Mouse (Mus musculus) kidney, adult 2 months (tissue): ENCODE data around the gene H1foo.

Source experiments
- CTCF ChIP-seq: fragments of 200-500 bp; conservative IDR thresholded peaks from 2 replicates; pipeline ENCODE4 v1.5.1; 2011; ENCODE audit warnings: low read depth, mild to moderate bottlenecking, control low read depth, low read length, moderate library complexity, mixed read lengths; ENCODE audit not compliant: insufficient read depth, insufficient read length
- POLR2A ChIP-seq: fragments of 200-500 bp; IDR thresholded peaks from one replicate; pipeline ENCODE4 v1.6.1; 2011; ENCODE audit warnings: low read depth, low read length, control low read depth

DNA sequence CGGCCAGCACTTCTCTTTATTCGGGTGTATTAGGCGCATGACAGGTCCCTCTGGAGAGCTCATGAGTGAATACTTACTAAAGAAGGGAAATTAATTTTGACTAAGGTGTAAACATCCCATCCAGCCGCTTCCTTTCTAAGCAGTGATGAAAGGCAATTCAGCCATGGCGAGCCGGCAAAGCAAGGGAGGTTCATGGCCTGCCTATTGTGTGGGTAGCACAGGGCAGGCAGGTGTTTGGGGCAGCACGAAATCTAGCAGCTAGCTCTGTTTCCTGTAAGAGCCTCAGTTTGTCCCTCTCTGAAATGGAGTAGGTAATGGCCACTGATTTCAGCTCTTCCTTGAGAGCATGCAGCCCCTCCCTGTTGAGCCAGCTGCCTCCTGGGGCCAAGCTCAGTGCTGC, 39.8 kb downstream of the H1foo start:
- no peak for TF ChIP-seq CTCF
- no peak for TF ChIP-seq POLR2A
